Mouse (Mus musculus): ENCODE measurements at regions not wholly inside any gene's neighbourhood (a gene's known extent, or its start where the extent isn't known, plus 50 kb on each side); places are given as distances from the start of the nearest gene placed in this dataset.

- TF ChIP-seq POLR2A (IDR thresholded peaks at IDR 0.05; ENCODE audit: insufficient read depth, low read depth, low read length): no peak
- TF ChIP-seq CTCF (IDR thresholded peaks at IDR 0.05; ENCODE audit: insufficient read depth, low read depth, low read length): no peak
These were observed 116.1 kb downstream of the Ube2e3 start for GRCm38 (mm10) chr2:78983944-78984498.
